Mouse (Mus musculus): ENCODE measurements at regions not wholly inside any gene's neighbourhood (a gene's known extent, or its start where the extent isn't known, plus 50 kb on each side); places are given as distances from the start of the nearest gene placed in this dataset.

DNA sequence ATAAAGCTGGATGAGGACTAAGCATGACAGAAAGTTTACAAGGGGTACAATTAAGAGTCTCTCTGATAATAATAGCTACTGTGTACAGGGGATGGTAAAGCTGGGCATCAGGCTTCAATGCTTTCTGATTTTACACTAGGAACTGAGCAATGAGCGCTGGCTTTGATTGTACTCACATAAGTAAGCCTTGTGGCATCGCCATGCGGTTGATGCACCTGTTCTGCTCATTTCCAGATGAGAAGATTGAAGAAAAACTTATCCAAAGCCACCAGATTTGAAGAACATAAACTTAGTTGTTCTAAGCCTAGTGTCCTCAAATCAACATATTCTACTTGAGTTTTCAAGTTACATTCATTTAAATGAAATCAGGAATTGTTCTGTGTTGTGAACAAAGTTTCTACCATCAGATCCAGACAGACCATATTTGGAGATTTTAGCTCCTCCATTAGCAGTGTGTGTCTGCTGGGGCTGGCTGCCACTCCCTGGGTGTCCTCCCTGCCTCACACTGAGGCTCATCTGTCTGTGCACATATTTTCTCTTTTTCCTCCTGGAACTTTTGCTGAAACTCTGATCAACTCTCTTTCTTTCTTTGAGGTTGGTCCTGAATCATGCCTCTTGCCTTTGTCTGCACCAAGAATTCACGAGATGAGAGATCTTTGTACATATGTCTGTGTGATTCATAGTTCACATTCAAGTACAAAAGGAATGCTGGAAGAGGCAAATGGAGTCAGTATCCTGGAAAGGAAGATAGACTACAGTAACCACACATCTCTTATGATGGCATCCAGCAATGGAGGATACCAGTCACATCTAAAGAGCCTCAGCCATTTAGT lies 68.2 kb upstream of the Ifne start:
- WGBS = 89% methylated on average over 4 of the region's 4 CpGs
- no peaks in the 10 kb centered on the region for H3K27me3 ChIP-seq (ENCODE audit: control insufficient read depth, insufficient read depth, low read length)

DNA sequence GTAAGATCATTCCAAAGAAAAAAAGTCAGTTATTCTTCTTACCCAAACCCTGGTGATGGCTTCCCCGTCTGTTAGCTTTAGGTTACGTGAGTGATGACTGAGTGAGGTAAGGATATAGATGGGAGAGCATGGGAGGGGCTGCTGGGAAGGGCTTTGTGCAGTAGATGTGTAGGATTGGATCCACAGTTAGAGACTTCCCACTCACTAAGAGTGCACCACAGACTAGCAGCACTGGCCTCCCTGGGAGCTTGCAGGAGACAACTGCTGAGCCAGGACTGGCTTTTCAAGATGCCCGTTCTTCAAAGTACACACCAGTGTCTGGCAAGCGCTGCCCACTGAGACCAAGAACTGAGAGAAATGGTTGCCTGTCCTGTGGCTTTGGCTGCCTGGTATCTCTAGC lies 62.0 kb upstream of the Ifne start:
- H3K4me3 ChIP-seq (ENCODE audit: low read depth, low read length) = no peak overlapping the region
- TF ChIP-seq POLR2A (IDR thresholded peaks at IDR 0.05; ENCODE audit: low read depth, low read length) (no peak), CTCF (IDR thresholded peaks at IDR 0.05; ENCODE audit: extremely low read depth, insufficient read length, insufficient replicate concordance, low read depth, low read length) (no peak)
- no peaks in the 10 kb centered on the region for H3K4me1 ChIP-seq (ENCODE audit: control insufficient read depth, insufficient read depth, insufficient read length, low read length)
- no peak overlapping the region for H3K27ac ChIP-seq (ENCODE audit: insufficient read depth, low read depth, low read length)
- H3K36me3 ChIP-seq (ENCODE audit: control insufficient read depth, insufficient read depth, low read length) = no peaks in the 10 kb centered on the region
- 89% methylated on average over 4 of the region's 4 CpGs for WGBS
- H3K27me3 ChIP-seq (ENCODE audit: control insufficient read depth, insufficient read depth, low read length) = 0 out of 2 replicates have a peak, but pooled peaks cover 2% of the 10 kb centered on the region

More for the DNA sequence above, 68.2 kb upstream of the Ifne start:
- Histone ChIP-seq H3K36me3 (ENCODE audit: control insufficient read depth, insufficient read depth, low read length) (no peaks in the 10 kb centered on the region), H3K4me1 (ENCODE audit: control insufficient read depth, insufficient read depth, insufficient read length, low read length) (no peaks in the 10 kb centered on the region), H3K4me3 (ENCODE audit: low read depth, low read length) (no peak overlapping the region), H3K27ac (ENCODE audit: insufficient read depth, low read depth, low read length) (no peak overlapping the region)
- TF ChIP-seq POLR2A (IDR thresholded peaks at IDR 0.05; ENCODE audit: low read depth, low read length) (no peak), CTCF (IDR thresholded peaks at IDR 0.05; ENCODE audit: extremely low read depth, insufficient read length, insufficient replicate concordance, low read depth, low read length) (no peak)

DNA sequence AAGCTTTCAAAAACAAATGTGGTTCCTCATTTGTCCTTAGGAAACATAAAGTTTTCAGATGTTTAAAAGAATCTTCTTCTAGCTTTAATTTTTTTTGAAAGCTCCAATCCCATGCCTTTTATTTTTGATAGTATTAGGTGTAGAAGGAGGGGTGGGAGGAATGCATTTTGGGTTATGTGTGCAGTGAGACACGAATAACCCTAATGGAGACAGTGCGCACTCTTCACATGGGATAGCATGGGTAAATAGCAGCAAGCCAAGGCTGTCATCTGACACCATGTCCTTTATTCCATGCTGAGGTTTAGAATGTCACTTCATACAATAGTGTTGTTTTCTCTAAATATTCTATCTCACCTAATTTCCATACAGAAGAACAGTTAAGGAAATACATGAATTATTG lies 60.7 kb upstream of the Ifne start:
- Histone ChIP-seq H3K27ac (ENCODE audit: insufficient read depth, low read depth, low read length) (no peak overlapping the region), H3K4me1 (ENCODE audit: control insufficient read depth, insufficient read depth, insufficient read length, low read length) (no peaks in the 10 kb centered on the region), H3K4me3 (ENCODE audit: low read depth, low read length) (no peak overlapping the region), H3K36me3 (ENCODE audit: control insufficient read depth, insufficient read depth, low read length) (no peaks in the 10 kb centered on the region), H3K27me3 (ENCODE audit: control insufficient read depth, insufficient read depth, low read length) (0 out of 2 replicates have a peak, but pooled peaks cover 2% of the 10 kb centered on the region)
- TF ChIP-seq CTCF (IDR thresholded peaks at IDR 0.05; ENCODE audit: extremely low read depth, insufficient read length, insufficient replicate concordance, low read depth, low read length) = no peak
- TF ChIP-seq POLR2A (IDR thresholded peaks at IDR 0.05; ENCODE audit: low read depth, low read length) = no peak
- 95% methylated on average over 2 of the region's 2 CpGs for WGBS

DNA sequence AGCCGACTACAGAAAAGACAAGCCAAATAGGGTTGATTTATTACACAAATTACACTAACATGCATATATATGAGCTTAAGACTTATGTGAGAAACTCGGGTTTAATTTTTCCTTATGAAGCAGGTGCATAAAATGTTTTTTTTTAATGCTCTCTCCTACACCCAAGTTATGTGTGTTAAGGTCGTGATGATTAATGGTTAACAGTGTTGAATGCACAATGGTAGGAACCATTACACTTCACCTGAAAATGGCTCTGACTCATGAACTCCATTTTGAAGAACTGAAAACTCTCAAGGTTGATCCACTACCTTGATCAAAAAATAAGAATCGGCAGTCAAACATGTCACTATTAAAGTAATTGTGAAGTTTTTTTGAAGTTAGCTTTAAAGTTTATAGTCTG lies 59.4 kb upstream of the Ifne start:
- H3K36me3 ChIP-seq (ENCODE audit: control insufficient read depth, insufficient read depth, low read length) = no peaks in the 10 kb centered on the region
- no peaks in the 10 kb centered on the region for H3K4me1 ChIP-seq (ENCODE audit: control insufficient read depth, insufficient read depth, insufficient read length, low read length)
- H3K27ac ChIP-seq (ENCODE audit: insufficient read depth, low read depth, low read length) = no peak overlapping the region
- TF ChIP-seq CTCF (IDR thresholded peaks at IDR 0.05; ENCODE audit: extremely low read depth, insufficient read length, insufficient replicate concordance, low read depth, low read length) = no peak
- no peak for TF ChIP-seq POLR2A (IDR thresholded peaks at IDR 0.05; ENCODE audit: low read depth, low read length)
- 0 out of 2 replicates have a peak, but pooled peaks cover 2% of the 10 kb centered on the region for H3K27me3 ChIP-seq (ENCODE audit: control insufficient read depth, insufficient read depth, low read length)
- H3K4me3 ChIP-seq (ENCODE audit: low read depth, low read length) = no peak overlapping the region
- 62% methylated on average over 4 of the region's 4 CpGs for WGBS

DNA sequence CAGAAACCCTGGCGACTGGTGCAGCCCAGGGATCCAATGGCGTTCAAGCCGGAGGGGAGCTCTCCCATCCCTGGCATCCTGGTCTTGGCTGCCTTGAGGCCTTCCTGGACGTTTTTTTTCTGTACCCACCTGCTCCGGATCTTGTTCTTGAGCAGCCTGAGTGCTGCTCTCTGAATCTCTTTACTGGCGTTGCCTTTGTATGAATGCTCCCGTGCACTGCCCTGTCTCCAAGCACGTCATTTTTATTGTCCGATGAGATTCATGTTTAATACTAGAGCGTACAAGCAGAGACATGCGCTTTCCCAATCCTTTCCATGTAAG lies 58.7 kb upstream of the Ifne start:
- Histone ChIP-seq H3K36me3 (ENCODE audit: control insufficient read depth, insufficient read depth, low read length) (no peaks in the 10 kb centered on the region), H3K27ac (ENCODE audit: insufficient read depth, low read depth, low read length) (0 out of 2 replicates have a peak overlapping the region, but pooled peaks have one; percentile 20), H3K4me1 (ENCODE audit: control insufficient read depth, insufficient read depth, insufficient read length, low read length) (no peaks in the 10 kb centered on the region), H3K27me3 (ENCODE audit: control insufficient read depth, insufficient read depth, low read length) (0 out of 2 replicates have a peak, but pooled peaks cover 2% of the 10 kb centered on the region), H3K4me3 (ENCODE audit: low read depth, low read length) (peak overlapping the region; percentile 96)
- whole genome bisulfite sequencing = 11% methylated on average over 11 of the region's 11 CpGs
- TF ChIP-seq CTCF (IDR thresholded peaks at IDR 0.05; ENCODE audit: extremely low read depth, insufficient read length, insufficient replicate concordance, low read depth, low read length) = no peak
- TF ChIP-seq POLR2A (IDR thresholded peaks at IDR 0.05; ENCODE audit: low read depth, low read length) = no peak

DNA sequence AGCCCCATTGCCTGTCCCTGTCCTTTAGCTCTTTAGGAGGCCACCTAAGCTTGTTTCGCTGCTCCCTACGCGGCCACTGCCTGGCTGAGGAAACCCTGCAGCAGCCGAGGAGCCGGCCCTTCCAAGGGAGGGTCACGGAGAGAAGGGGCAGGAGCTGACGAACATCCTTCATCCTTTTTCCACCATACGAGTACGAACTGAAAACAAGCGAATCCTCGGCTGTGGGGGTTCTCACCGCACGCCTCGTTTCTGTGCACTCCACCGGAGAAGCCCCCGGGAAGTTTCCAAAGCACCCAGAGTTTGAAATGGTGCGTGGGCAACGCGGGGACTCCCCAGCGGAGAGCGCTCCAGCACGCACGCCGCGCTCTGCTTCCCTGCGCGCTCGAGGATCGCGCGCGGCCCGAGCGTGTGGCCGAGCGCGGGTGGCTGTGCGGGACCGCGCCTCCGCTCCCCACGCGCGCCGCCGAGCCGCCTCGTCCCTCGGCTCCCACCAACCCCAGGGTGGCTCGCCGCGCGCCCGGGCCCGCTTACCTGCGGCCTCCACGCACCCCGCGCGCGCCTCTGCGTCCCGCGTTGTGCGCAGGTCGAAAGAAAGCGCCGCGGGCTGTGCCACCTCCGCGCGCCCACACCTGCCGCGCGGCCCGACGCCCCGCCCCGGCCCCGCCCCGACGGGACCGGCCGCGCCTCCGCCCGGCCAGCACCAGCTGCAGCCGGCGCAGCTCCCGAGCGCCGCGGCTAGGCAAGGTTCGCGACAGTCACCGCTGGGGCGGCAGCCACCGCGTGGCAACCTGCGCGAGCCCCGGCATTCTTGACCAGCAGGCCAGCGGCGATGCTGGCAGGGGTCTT lies 58.1 kb upstream of the Ifne start:
- no peaks in the 10 kb centered on the region for H3K4me1 ChIP-seq (ENCODE audit: control insufficient read depth, insufficient read depth, insufficient read length, low read length)
- H3K36me3 ChIP-seq (ENCODE audit: control insufficient read depth, insufficient read depth, low read length) = no peaks in the 10 kb centered on the region
- TF ChIP-seq CTCF (IDR thresholded peaks at IDR 0.05; ENCODE audit: extremely low read depth, insufficient read length, insufficient replicate concordance, low read depth, low read length) = peak; percentile 18; the same call in 1 of the 2 replicates
- TF ChIP-seq POLR2A (IDR thresholded peaks at IDR 0.05; ENCODE audit: low read depth, low read length) = peak; percentile 60; the same call in 1 of the 2 replicates
- H3K27ac ChIP-seq (ENCODE audit: insufficient read depth, low read depth, low read length) = peak overlapping the region; percentile 94
- H3K4me3 ChIP-seq (ENCODE audit: low read depth, low read length) = peak overlapping the region; percentile 96
- under 1% methylated on average over 103 of the region's 104 CpGs for WGBS
- H3K27me3 ChIP-seq (ENCODE audit: control insufficient read depth, insufficient read depth, low read length) = 0 out of 2 replicates have a peak, but pooled peaks cover 2% of the 10 kb centered on the region

DNA sequence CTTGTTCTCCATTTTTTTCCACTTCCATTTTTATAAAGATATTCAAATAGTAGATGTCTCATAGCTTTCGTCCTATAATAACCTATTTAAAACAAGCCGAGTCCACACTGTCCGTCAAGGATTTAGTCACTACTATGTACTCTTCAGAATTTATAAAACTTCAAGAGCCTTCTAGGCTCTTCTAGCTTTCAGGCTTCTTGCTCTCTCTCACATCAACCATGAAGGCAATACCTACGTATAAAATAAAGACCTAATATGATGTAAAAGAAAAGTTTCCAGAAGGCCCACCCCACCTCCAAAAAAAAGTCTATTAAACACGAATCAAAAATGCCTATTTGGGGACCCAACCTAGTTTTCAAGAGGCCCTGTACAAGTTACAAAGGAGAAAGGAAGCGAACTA lies 57.0 kb upstream of the Ifne start:
- Histone ChIP-seq H3K4me3 (ENCODE audit: low read depth, low read length) (no peak overlapping the region), H3K27me3 (ENCODE audit: control insufficient read depth, insufficient read depth, low read length) (0 out of 2 replicates have a peak, but pooled peaks cover 2% of the 10 kb centered on the region), H3K4me1 (ENCODE audit: control insufficient read depth, insufficient read depth, insufficient read length, low read length) (peaks cover 2% of the 10 kb centered on the region; the same call in 1 of the 2 replicates), H3K36me3 (ENCODE audit: control insufficient read depth, insufficient read depth, low read length) (0 out of 2 replicates have a peak, but pooled peaks cover 2% of the 10 kb centered on the region), H3K27ac (ENCODE audit: insufficient read depth, low read depth, low read length) (no peak overlapping the region)
- TF ChIP-seq POLR2A (IDR thresholded peaks at IDR 0.05; ENCODE audit: low read depth, low read length) (no peak), CTCF (IDR thresholded peaks at IDR 0.05; ENCODE audit: extremely low read depth, insufficient read length, insufficient replicate concordance, low read depth, low read length) (no peak)
- 24% methylated on average over 6 of the region's 6 CpGs for WGBS

All from small intestine, adult 2 months (tissue).